Mouse (Mus musculus) E14TG2a.4 (cell line): ENCODE results near the gene Chchd10.

Source experiments
- CTCF ChIP-seq: conservative IDR thresholded peaks from 2 replicates; pipeline ENCODE4 v1.5.1; 2014; ENCODE audit warnings: low read length
- NANOG ChIP-seq: IDR thresholded peaks from 2 replicates; pipeline ENCODE4 v1.6.1; 2014; ENCODE audit warnings: borderline replicate concordance, low read length, mixed read lengths

- TF ChIP-seq CTCF: no peak
- peak; percentile 84 for TF ChIP-seq NANOG
These were observed 5.1 kb downstream of the Chchd10 start for GRCm38 (mm10) chr10:75937851-75938643.
